Mouse (Mus musculus): ENCODE results near the gene Atp10b.

DNA sequence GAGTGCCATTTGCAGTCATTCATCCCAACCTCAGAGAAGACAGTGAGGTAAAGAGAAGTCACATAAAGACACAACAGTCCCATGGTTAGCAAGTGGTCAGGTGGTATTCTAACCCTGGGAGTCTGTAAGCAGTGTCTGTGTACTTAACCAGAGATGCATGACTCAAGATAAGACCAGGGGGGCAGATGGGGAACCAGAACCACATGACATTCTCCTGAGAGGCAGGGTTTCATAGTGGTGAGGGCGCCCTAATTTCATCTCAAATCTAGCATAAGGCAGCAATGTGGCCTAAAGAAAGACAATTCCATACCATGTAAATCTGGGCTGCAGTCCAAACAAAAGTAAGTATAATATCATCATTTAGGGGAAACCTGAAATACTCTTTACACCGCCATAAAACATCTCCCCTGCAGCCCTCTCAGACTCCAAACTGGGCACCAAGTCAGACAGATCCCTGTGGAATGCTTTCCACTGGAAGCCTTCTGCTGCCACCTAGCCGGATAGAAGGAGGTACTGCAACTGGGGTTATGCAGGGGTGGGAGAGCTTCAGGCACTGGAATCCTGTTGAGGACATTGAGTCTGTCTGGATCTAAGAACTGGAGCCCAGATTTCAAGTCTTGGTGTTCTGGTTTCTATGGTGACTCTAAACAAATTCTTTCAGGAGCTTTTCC is 114.0 kb downstream of the Atp10b start:
- TF ChIP-seq CTCF (IDR thresholded peaks at IDR 0.05; ENCODE audit: extremely low read depth, insufficient read length, insufficient replicate concordance, low read depth, low read length) (peak; percentile 72; the same call in 1 of the 2 replicates), POLR2A (IDR thresholded peaks at IDR 0.05; ENCODE audit: low read depth, low read length) (no peak)
